Mouse (Mus musculus) megakaryocyte, embryonic 14.5 days (primary cell): ENCODE results near the gene Rnf152. TPM values are rescaled to one million over a fixed set of nuclear protein-coding genes. Genes with fewer than 3 reads are reported as not detected.

ENCODE experiments used
- H3K27me3 ChIP-seq: replicated peaks from 2 replicates; pipeline ENCODE3; 2012; ENCODE audit warnings: inconsistent platforms
- H3K36me3 ChIP-seq: replicated peaks from 2 replicates; pipeline ENCODE3; 2012; ENCODE audit warnings: low read length, inconsistent platforms, mixed read lengths
- H3K4me1 ChIP-seq: 2 replicates; pipeline ENCODE4 v1.6.1; 2012; ENCODE audit warnings: inconsistent platforms
- H3K4me3 ChIP-seq: replicated peaks from 2 replicates; pipeline ENCODE3; 2012; ENCODE audit warnings: moderate library complexity, mild to moderate bottlenecking, inconsistent platforms
- H3K9me3 ChIP-seq: 2 replicates; pipeline ENCODE4 v1.6.1; 2012; ENCODE audit warnings: inconsistent platforms
- FLI1 ChIP-seq: IDR thresholded peaks from 2 replicates; pipeline ENCODE4 v1.6.1; 2012; ENCODE audit warnings: low read length, inconsistent platforms, mixed read lengths
- GATA1 ChIP-seq: IDR thresholded peaks from 3 replicates; pipeline ENCODE4 v1.6.1; 2012; ENCODE audit warnings: mixed read lengths, low read length, inconsistent platforms, borderline replicate concordance
- polyA plus RNA-seq: library from polyadenylated mRNA; stranded (reverse); fragments of >175 nt; gene quantifications from 2 replicates; pipeline ENCODE4 v1.2.3, GENCODE M21; 2012; ENCODE audit warnings: low replicate concordance; ENCODE audit not compliant: insufficient read depth

Rnf152 gene
- polyA plus RNA-seq, 1 experiment: not detected

DNA sequence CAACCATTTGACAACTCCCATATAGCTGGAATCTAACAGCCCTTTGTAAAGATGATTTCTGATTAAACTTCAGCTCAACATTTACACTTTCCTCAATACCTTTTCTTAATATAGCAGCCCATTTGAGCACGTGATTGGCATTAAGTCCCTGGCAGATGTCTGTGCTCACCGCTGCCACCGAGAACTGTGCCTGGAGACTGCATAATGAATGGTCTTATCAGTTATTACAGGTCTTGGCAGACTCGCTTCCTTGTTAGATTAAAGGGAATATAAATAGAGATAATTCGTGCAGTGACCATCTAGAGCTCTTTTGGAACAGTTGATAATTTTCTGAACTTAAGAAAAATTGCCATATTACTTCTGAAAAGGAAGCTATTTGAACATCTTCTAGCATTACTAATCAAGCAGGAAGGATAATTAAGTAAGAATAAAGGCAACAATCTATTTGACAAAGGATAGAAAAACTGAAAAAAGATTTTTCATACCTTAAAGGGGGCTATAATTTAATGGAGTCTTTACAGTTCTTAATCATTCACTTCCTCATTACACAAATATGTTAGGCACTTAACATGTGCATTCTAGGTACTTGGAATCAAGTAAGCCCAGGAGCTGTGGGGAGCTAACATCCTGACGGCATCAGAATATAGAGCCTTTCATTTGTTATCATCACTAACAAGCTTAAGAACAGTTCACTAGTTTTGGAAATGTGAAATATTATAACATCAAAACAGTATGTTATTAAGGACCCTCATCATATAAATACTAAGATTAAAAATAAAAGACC is 113.0 kb downstream of the Rnf152 start:
- H3K36me3 ChIP-seq: no peaks in the 10 kb centered on the region
- H3K4me1 ChIP-seq: no peaks in the 10 kb centered on the region
- no peak for TF ChIP-seq FLI1
- no peak for TF ChIP-seq GATA1
- 0 out of 2 replicates have a peak, but pooled peaks cover 4% of the 10 kb centered on the region for H3K9me3 ChIP-seq
- no peaks in the 10 kb centered on the region for H3K27me3 ChIP-seq
- no peak overlapping the region for H3K4me3 ChIP-seq

- TF ChIP-seq FLI1: no peak
- TF ChIP-seq GATA1: no peak
- Histone ChIP-seq H3K9me3 (no peaks in the 10 kb centered on the region), H3K4me1 (no peaks in the 10 kb centered on the region), H3K36me3 (no peaks in the 10 kb centered on the region), H3K4me3 (no peak overlapping the region), H3K27me3 (no peaks in the 10 kb centered on the region)
Measured at GRCm38 (mm10) chr1:105240185-105240584, 116.3 kb downstream of the Rnf152 start.
